Mouse (Mus musculus) stomach, postnatal 0 days (tissue): ENCODE measurements around the gene Olfr1034.
"Not testable (repeated sequence)": the region's sequence is repeated elsewhere in the genome, so short reads cannot be mapped to it uniquely, and the experiment has no call there.

Experiments used
- CTCF ChIP-seq: IDR thresholded peaks from 2 replicates; pipeline ENCODE4 v1.5.1; 2016; ENCODE audit warnings: antibody characterized with exemption, low read depth, mild to moderate bottlenecking, moderate library complexity
- EP300 ChIP-seq: optimal IDR thresholded peaks from 2 replicates; pipeline ENCODE3; 2016; ENCODE audit warnings: antibody characterized with exemption

GRCm38 (mm10) chr2:86020406-86020805, 25.3 kb upstream of the Olfr1034 start, which contains the start of gene Olfr1033:
- not testable (repeated sequence) for TF ChIP-seq CTCF, EP300
